Mouse (Mus musculus) myocyte (in vitro differentiated cells): Measurements from ENCODE around the gene Arhgef19. TPM values are rescaled to one million over a fixed set of nuclear protein-coding genes. Genes with fewer than 3 reads are reported as not detected.
A peak's percentile ranks its signal among the peaks of the same experiment; 100 is the strongest.

Experiments
- H3K27me3 ChIP-seq: one replicate; pipeline ENCODE4 v1.6.1; 2011; ENCODE audit not compliant: control insufficient read depth, insufficient read depth, insufficient read length
- H3K36me3 ChIP-seq: one replicate; pipeline ENCODE4 v1.6.1; 2011; ENCODE audit not compliant: control insufficient read depth, insufficient read depth
- H3K4me2 ChIP-seq: one replicate; pipeline ENCODE4 v1.6.1; 2011; ENCODE audit warnings: low read depth, control low read depth
- H3K4me3 ChIP-seq: one replicate; pipeline ENCODE4 v1.5.1; 2011; ENCODE audit warnings: mild to moderate bottlenecking, control low read depth, moderate library complexity
- H3K79me2 ChIP-seq: one replicate; pipeline ENCODE4 v1.6.1; 2011; ENCODE audit not compliant: control insufficient read depth, insufficient read depth
- H3ac ChIP-seq: one replicate; pipeline ENCODE4 v1.6.1; 2011; ENCODE audit not compliant: control insufficient read depth, insufficient read length
- CEBPB ChIP-seq: IDR thresholded peaks from 2 replicates; pipeline ENCODE4 v1.6.1; 2011; ENCODE audit warnings: mild to moderate bottlenecking, moderate library complexity; ENCODE audit not compliant: poor library complexity, insufficient read depth, severe bottlenecking
- E2F4 ChIP-seq: IDR thresholded peaks from one replicate; pipeline ENCODE4 v1.6.1; 2011; ENCODE audit warnings: mild to moderate bottlenecking, control low read depth, moderate library complexity; ENCODE audit not compliant: insufficient read depth
- MAX ChIP-seq: IDR thresholded peaks from one replicate; pipeline ENCODE4 v1.6.1; 2011; ENCODE audit warnings: low read depth, mild to moderate bottlenecking, control low read depth
- MYOD1 ChIP-seq, 3 experiments: IDR thresholded peaks; one replicate each; pipeline ENCODE4 v1.6.1; 2011; ENCODE audit warnings: control low read depth in 2 of 3, low read depth in 2 of 3, mild to moderate bottlenecking in 2 of 3, moderate library complexity in 1 of 3; ENCODE audit not compliant: insufficient read length in 2 of 3, control insufficient read depth in 1 of 3
- MYOG ChIP-seq, 3 experiments: IDR thresholded peaks; one replicate each; pipeline ENCODE4 v1.6.1; 2011; ENCODE audit warnings: control low read depth in 2 of 3, low read depth in 2 of 3, mild to moderate bottlenecking in 2 of 3; ENCODE audit not compliant: insufficient read length in 2 of 3, control insufficient read depth in 1 of 3, insufficient read depth in 1 of 3
- POLR2A ChIP-seq: IDR thresholded peaks from one replicate; pipeline ENCODE4 v1.6.1; 2011; ENCODE audit warnings: low read depth, mild to moderate bottlenecking, control low read depth, moderate library complexity; ENCODE audit not compliant: insufficient read length
- POLR2AphosphoS2 ChIP-seq: IDR thresholded peaks from one replicate; pipeline ENCODE4 v1.6.1; 2011; ENCODE audit warnings: low read depth, control low read depth; ENCODE audit not compliant: insufficient read length
- REST ChIP-seq: IDR thresholded peaks from one replicate; pipeline ENCODE4 v1.6.1; 2011; ENCODE audit warnings: mild to moderate bottlenecking, control low read depth, moderate library complexity; ENCODE audit not compliant: insufficient read depth, insufficient read length
- SRF ChIP-seq: IDR thresholded peaks from one replicate; pipeline ENCODE4 v1.6.1; 2011; ENCODE audit warnings: low read depth; ENCODE audit not compliant: control insufficient read depth, insufficient read length
- TCF12 ChIP-seq: IDR thresholded peaks from one replicate; pipeline ENCODE4 v1.6.1; 2011; ENCODE audit warnings: mild to moderate bottlenecking, control low read depth; ENCODE audit not compliant: poor library complexity, insufficient read depth, severe bottlenecking
- TCF3 ChIP-seq: IDR thresholded peaks from one replicate; pipeline ENCODE4 v1.6.1; 2011; ENCODE audit warnings: low read depth, control low read depth; ENCODE audit not compliant: insufficient read length
- USF1 ChIP-seq: IDR thresholded peaks from one replicate; pipeline ENCODE4 v1.6.1; 2011; ENCODE audit warnings: low read depth, mild to moderate bottlenecking, control low read depth, moderate library complexity
- polyA plus RNA-seq: library from polyadenylated mRNA; unstranded; fragments of >200 nt; fragmentation: generic; extraction: Trizol; gene quantifications from one replicate; pipeline ENCODE4 v1.2.1, GENCODE M21; 2012; ENCODE audit warnings: missing spikeins

Gene Arhgef19
- polyA plus RNA-seq, 1 experiment: 28.6 TPM

DNA sequence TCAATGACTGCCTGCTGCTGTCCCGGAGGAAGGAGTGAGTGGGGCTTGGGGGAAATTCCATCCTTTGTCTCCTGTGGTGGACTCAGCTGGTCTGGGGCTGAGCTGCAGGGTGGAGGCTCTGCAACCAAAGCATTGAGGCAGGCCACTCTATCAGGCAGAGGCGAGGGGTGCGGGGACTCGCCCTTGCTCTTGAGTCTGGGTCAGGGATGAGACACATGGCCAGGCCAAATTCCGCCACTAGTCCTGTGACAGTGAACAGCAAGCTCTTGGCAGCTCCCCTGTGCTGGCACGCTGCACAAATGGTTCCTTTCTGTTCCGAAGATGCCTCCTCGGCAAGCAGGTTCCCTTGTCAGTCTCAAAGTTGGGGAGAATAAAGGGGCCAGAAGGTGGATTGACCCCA, 11.8 kb downstream of the Arhgef19 start:
- H3K4me3 ChIP-seq: no peak overlapping the region
- TF ChIP-seq MYOD1 (IDR thresholded peaks at IDR 0.05; ENCODE audit: control insufficient read depth in 1 of 3, insufficient read length in 2 of 3, low read depth in 2 of 3) (no peak), POLR2A (no peak), SRF (no peak), REST (no peak)
- no peak overlapping the region for H3ac ChIP-seq
- no peaks in the 10 kb centered on the region for H3K27me3 ChIP-seq
- H3K79me2 ChIP-seq: no peaks in the 10 kb centered on the region
- H3K36me3 ChIP-seq: peaks cover 6% of the 10 kb centered on the region
- H3K4me2 ChIP-seq: no peak overlapping the region

DNA sequence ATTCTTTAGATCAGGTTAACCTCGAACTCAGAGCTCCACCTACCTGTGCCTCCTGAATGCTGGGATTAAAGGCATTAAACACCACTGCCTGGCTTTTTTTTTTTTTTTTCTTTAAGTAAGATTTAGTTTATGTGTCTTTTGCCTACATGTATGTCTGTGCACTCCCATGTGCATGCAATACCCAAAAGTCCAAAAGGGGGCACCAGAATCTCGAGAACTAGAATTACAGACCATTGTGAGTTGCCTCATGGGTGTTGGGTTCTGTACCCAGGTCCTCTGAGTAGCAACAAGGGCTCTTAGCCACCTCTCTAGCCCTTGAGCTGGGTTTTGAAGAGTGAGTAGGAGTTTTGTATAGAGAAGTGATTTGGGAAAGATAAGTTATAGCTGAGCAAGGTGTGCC, 13.3 kb downstream of the Arhgef19 start:
- Histone ChIP-seq H3K79me2 (no peaks in the 10 kb centered on the region), H3K4me2 (no peak overlapping the region), H3K36me3 (peaks cover 6% of the 10 kb centered on the region), H3K4me3 (no peak overlapping the region), H3ac (no peak overlapping the region), H3K27me3 (no peaks in the 10 kb centered on the region)
- TF ChIP-seq SRF: no peak
- TF ChIP-seq USF1: no peak
- no peak for TF ChIP-seq TCF3
- TF ChIP-seq POLR2A: no peak
- no peak for TF ChIP-seq MYOD1 (IDR thresholded peaks at IDR 0.05; ENCODE audit: control insufficient read depth in 1 of 3, insufficient read length in 2 of 3, low read depth in 2 of 3)
- no peak for TF ChIP-seq E2F4
- TF ChIP-seq TCF12: no peak
- TF ChIP-seq MYOG (IDR thresholded peaks at IDR 0.05; ENCODE audit: control insufficient read depth in 1 of 3, insufficient read depth in 1 of 3, insufficient read length in 2 of 3, low read depth in 2 of 3): no peak
- TF ChIP-seq CEBPB: no peak
- TF ChIP-seq POLR2AphosphoS2: no peak
- no peak for TF ChIP-seq REST
- no peak for TF ChIP-seq MAX

DNA sequence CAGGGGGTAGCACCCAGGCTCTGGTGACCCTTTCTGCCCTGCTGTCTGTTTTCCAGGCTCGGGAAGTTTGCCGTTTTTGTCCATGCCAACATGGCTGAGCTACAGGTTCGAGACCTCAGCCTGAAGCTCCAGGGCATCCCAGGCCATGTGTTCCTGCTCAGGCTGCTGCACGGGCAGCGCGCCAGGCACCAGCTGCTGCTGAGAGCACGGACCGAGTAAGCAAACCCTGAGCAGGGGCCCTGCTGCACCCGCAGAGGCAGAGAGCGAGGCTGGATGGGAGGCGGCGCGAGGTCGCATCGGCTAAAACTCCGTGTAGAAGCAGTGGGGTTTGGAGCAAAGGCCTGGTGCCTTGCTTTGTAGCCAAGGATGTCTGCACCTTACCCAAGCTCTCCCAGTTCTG, 14.9 kb downstream of the Arhgef19 start:
- TF ChIP-seq POLR2AphosphoS2: no peak
- no peak for TF ChIP-seq REST
- TF ChIP-seq MYOD1 (IDR thresholded peaks at IDR 0.05; ENCODE audit: control insufficient read depth in 1 of 3, insufficient read length in 2 of 3, low read depth in 2 of 3): peak in 1 of 3 experiments; percentile 49
- peak in 2 of 3 experiments; percentile 65 to 72 for TF ChIP-seq MYOG (IDR thresholded peaks at IDR 0.05; ENCODE audit: control insufficient read depth in 1 of 3, insufficient read depth in 1 of 3, insufficient read length in 2 of 3, low read depth in 2 of 3)
- no peak for TF ChIP-seq TCF3
- TF ChIP-seq MAX: no peak
- TF ChIP-seq CEBPB: no peak
- TF ChIP-seq POLR2A: no peak
- no peak for TF ChIP-seq E2F4
- TF ChIP-seq TCF12: no peak
- no peak for TF ChIP-seq USF1

DNA sequence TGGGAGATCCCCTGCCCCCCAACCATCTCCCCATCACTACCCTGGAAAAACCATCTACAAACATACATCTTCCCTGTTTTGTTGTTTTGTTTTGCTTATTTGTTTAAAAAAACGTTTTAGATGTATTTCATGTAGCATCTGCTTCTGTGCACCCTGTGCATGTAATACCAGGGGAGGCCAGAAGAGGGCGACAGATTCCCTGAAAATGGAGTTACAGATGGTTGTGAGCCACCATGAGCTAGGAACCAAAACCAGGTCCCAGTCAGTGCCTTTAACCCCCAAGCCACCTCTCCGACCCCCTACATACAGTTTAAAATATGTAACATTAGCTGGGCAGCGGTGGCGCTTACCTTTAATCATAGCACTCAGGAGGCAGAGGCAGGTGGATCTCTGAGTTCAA, 18.1 kb downstream of the Arhgef19 start:
- H3K4me2 ChIP-seq: no peak overlapping the region
- H3K79me2 ChIP-seq: no peaks in the 10 kb centered on the region
- H3K36me3 ChIP-seq: no peaks in the 10 kb centered on the region
- H3K4me3 ChIP-seq: no peak overlapping the region
- H3K27me3 ChIP-seq: no peaks in the 10 kb centered on the region
- TF ChIP-seq MYOG (IDR thresholded peaks at IDR 0.05; ENCODE audit: control insufficient read depth in 1 of 3, insufficient read depth in 1 of 3, insufficient read length in 2 of 3, low read depth in 2 of 3) (no peak), MYOD1 (IDR thresholded peaks at IDR 0.05; ENCODE audit: control insufficient read depth in 1 of 3, insufficient read length in 2 of 3, low read depth in 2 of 3) (no peak), USF1 (no peak), REST (no peak), TCF12 (no peak), POLR2A (no peak), TCF3 (no peak), SRF (no peak), POLR2AphosphoS2 (no peak), CEBPB (no peak), E2F4 (no peak)
- no peak overlapping the region for H3ac ChIP-seq

More for the DNA sequence above, 14.9 kb downstream of the Arhgef19 start:
- H3K4me2 ChIP-seq: no peak overlapping the region
- H3K79me2 ChIP-seq: no peaks in the 10 kb centered on the region
- no peaks in the 10 kb centered on the region for H3K27me3 ChIP-seq
- H3ac ChIP-seq: no peak overlapping the region
- H3K36me3 ChIP-seq: peaks cover 6% of the 10 kb centered on the region
- H3K4me3 ChIP-seq: no peak overlapping the region

DNA sequence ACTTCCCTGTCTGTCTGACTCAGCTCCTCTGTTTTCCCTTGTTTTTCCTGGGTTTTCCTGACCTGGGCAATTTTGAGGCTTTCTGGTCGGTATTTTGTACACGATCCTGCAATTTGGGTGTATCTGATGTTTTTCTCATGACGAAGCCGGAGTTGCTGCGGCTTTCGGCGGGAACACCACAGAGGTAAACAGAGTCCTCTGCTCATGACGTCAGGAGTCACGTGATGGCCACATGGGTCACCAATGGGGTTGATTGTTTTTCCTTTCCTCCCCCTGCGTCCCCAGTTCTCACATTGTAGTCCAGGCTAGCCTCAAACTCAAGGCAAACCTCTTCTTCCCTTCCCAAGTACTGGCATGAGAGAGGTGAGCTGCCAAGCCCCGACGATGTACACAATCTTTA, 20.1 kb downstream of the Arhgef19 start:
- TF ChIP-seq POLR2A (no peak), USF1 (peak; percentile 85), TCF12 (no peak), SRF (no peak), MYOD1 (IDR thresholded peaks at IDR 0.05; ENCODE audit: control insufficient read depth in 1 of 3, insufficient read length in 2 of 3, low read depth in 2 of 3) (no peak), E2F4 (no peak), TCF3 (no peak), POLR2AphosphoS2 (peak; percentile 39), CEBPB (no peak), MYOG (IDR thresholded peaks at IDR 0.05; ENCODE audit: control insufficient read depth in 1 of 3, insufficient read depth in 1 of 3, insufficient read length in 2 of 3, low read depth in 2 of 3) (no peak), MAX (no peak), REST (no peak)
- Histone ChIP-seq H3K4me3 (peak overlapping the region; percentile 4), H3K4me2 (peak overlapping the region; percentile 64)

More for the DNA sequence above, 20.1 kb downstream of the Arhgef19 start:
- Histone ChIP-seq H3K27me3 (no peaks in the 10 kb centered on the region), H3ac (no peak overlapping the region), H3K79me2 (no peaks in the 10 kb centered on the region), H3K36me3 (no peaks in the 10 kb centered on the region)
